Mouse (Mus musculus): ENCODE measurements around the gene E330017A01Rik. TPM values are rescaled to one million over a fixed set of nuclear protein-coding genes. Genes with fewer than 3 reads are reported as not detected.

The E330017A01Rik gene
- total and polyA plus RNA-seq, 2 experiments from 2014 or later: not detected

DNA sequence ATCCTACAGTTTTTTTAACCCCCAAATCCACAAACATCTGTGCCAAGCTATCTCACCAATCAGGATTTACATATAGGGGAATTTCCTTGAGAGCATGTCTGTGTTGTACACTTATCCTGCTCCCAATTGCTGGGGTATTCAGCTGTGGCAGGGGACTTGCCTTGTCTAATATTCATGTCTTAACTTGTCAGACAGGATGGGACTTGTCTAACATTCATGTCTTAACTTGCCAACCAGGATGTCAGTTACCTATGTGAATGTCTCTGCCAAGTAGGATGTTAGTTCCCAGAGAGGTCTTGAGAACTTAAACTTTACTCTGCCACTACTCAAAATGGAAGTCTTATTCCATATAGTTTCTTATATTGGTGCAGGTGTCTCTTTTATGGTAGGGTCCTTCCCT is 49.1 kb downstream of the E330017A01Rik start:
- no peaks in the 10 kb centered on the region for H3K4me1 ChIP-seq (ENCODE audit: control insufficient read depth, insufficient read depth)
- DNase-seq (ENCODE audit: low spot score) (no peak), ATAC-seq (ENCODE audit: insufficient read depth, low read depth) (no peak)
- no peak overlapping the region for H3K4me3 ChIP-seq (ENCODE audit: low read depth, low read length)
- no peak overlapping the region for H3K9ac ChIP-seq (replicated peaks; ENCODE audit: low read depth, low read length)
- no peaks in the 10 kb centered on the region for H3K27me3 ChIP-seq (ENCODE audit: control insufficient read depth, insufficient read depth, low read length)
- no peak overlapping the region for H3K27ac ChIP-seq (ENCODE audit: low read depth)
- TF ChIP-seq CTCF (IDR thresholded peaks at IDR 0.05; ENCODE audit: low read depth) (no peak), EP300 (IDR thresholded peaks at IDR 0.05; ENCODE audit: low read depth) (no peak)
- no peaks in the 10 kb centered on the region for H3K36me3 ChIP-seq (replicated peaks; ENCODE audit: control insufficient read depth, insufficient read depth, low read length)
- H3K4me2 ChIP-seq (ENCODE audit: low read depth, low read length): no peak overlapping the region
- 0 out of 2 replicates have a peak, but pooled peaks cover 5% of the 10 kb centered on the region for H3K9me3 ChIP-seq (replicated peaks; ENCODE audit: control insufficient read depth, low read length)

Other genes starting within 250 kb of the E330017A01Rik start
- 26.5 and 38.4 TPM in 2 replicates for gene Dcbld2, start 230.3 kb downstream of the E330017A01Rik start, total RNA-seq (2014; rRNA removed; ENCODE audit: low replicate concordance)
- gene Dcbld2, start 230.3 kb downstream of the E330017A01Rik start, polyA plus RNA-seq (2015; fragmentation: Nextera tagmentation; extraction: Ambion mirVana): 3.9 and 4.1 TPM in 2 replicates
- 7.8 and 7.9 TPM in 2 replicates for gene St3gal6, start 114.5 kb downstream of the E330017A01Rik start, total RNA-seq (2014; rRNA removed; ENCODE audit: low replicate concordance)
- gene St3gal6, start 114.5 kb downstream of the E330017A01Rik start, polyA plus RNA-seq (2015; fragmentation: Nextera tagmentation; extraction: Ambion mirVana): 14.7 and 17.2 TPM in 2 replicates
- gene Gm813, start 21.8 kb downstream of the E330017A01Rik start, total RNA-seq (2014; rRNA removed; ENCODE audit: low replicate concordance): not detected in 2 replicates
- not detected in 2 replicates for gene Gm813, start 21.8 kb downstream of the E330017A01Rik start, polyA plus RNA-seq (2015; fragmentation: Nextera tagmentation; extraction: Ambion mirVana)
- gene Cpox, start 31.6 kb upstream of the E330017A01Rik start, total RNA-seq (2014; rRNA removed; ENCODE audit: low replicate concordance): 27.4 and 35.4 TPM in 2 replicates
- 15.4 and 15.6 TPM in 2 replicates for gene Cpox, start 31.6 kb upstream of the E330017A01Rik start, polyA plus RNA-seq (2015; fragmentation: Nextera tagmentation; extraction: Ambion mirVana)
- gene Gpr15, start 80.3 kb upstream of the E330017A01Rik start, total RNA-seq (2014; rRNA removed; ENCODE audit: low replicate concordance): not detected in 2 replicates
- gene Gpr15, start 80.3 kb upstream of the E330017A01Rik start, polyA plus RNA-seq (2015; fragmentation: Nextera tagmentation; extraction: Ambion mirVana): 0.10 TPM in 1 of 2 replicates, not detected in the other
- 24.0 and 43.9 TPM in 2 replicates for gene Cldnd1, start 89.2 kb upstream of the E330017A01Rik start, total RNA-seq (2014; rRNA removed; ENCODE audit: low replicate concordance)
- gene Cldnd1, start 89.2 kb upstream of the E330017A01Rik start, polyA plus RNA-seq (2015; fragmentation: Nextera tagmentation; extraction: Ambion mirVana): 72.0 and 72.8 TPM in 2 replicates
- not detected in 2 replicates for gene Olfr172, start 124.4 kb upstream of the E330017A01Rik start, total RNA-seq (2014; rRNA removed; ENCODE audit: low replicate concordance)
- gene Olfr172, start 124.4 kb upstream of the E330017A01Rik start, polyA plus RNA-seq (2015; fragmentation: Nextera tagmentation; extraction: Ambion mirVana): not detected in 2 replicates
- not detected in 2 replicates for gene Olfr173, start 161.5 kb upstream of the E330017A01Rik start, total RNA-seq (2014; rRNA removed; ENCODE audit: low replicate concordance)
- not detected in 2 replicates for gene Olfr173, start 161.5 kb upstream of the E330017A01Rik start, polyA plus RNA-seq (2015; fragmentation: Nextera tagmentation; extraction: Ambion mirVana)
- gene Olfr175-ps1, start 188.0 kb upstream of the E330017A01Rik start, total RNA-seq (2014; rRNA removed; ENCODE audit: low replicate concordance): not detected in 2 replicates
- not detected in 2 replicates for gene Olfr175-ps1, start 188.0 kb upstream of the E330017A01Rik start, polyA plus RNA-seq (2015; fragmentation: Nextera tagmentation; extraction: Ambion mirVana)
- gene Olfr177, start 236.0 kb upstream of the E330017A01Rik start, total RNA-seq (2014; rRNA removed; ENCODE audit: low replicate concordance): not detected in 2 replicates
- gene Olfr177, start 236.0 kb upstream of the E330017A01Rik start, polyA plus RNA-seq (2015; fragmentation: Nextera tagmentation; extraction: Ambion mirVana): not detected in 2 replicates